Mouse (Mus musculus): ENCODE measurements around the gene Gyg.

Gene Gyg

GRCm38 (mm10) chr3:20154531-20155367 lies at the start of gene Gyg:
TSS of gene Gyg (minus strand) at chr3:20155317.
- DNase-seq (ENCODE audit: low spot score in 2 of 2): peak; percentile 45 to 62

GRCm38 (mm10) chr3:20198869-20199268 lies 43.8 kb upstream of the Gyg start:
- DNase-seq (ENCODE audit: low spot score in 2 of 2): peak; percentile 24 to 67

- no peak for DNase-seq (ENCODE audit: low spot score in 2 of 2)
Measured at GRCm38 (mm10) chr3:20197878-20198277, 42.8 kb upstream of the Gyg start.

GRCm38 (mm10) chr3:20188976-20189675 lies 34.0 kb upstream of the Gyg start:
- no peak for DNase-seq (ENCODE audit: low spot score in 2 of 2)

GRCm38 (mm10) chr3:20172394-20172793 lies 17.3 kb upstream of the Gyg start:
- no peak for DNase-seq (ENCODE audit: low spot score in 2 of 2)

- DNase-seq (ENCODE audit: low spot score in 2 of 2): no peak
Measured at GRCm38 (mm10) chr3:20167487-20167886, 12.4 kb upstream of the Gyg start.

- DNase-seq (ENCODE audit: low spot score in 2 of 2): no peak
Measured at GRCm38 (mm10) chr3:20155476-20155875, 359 bp upstream of the Gyg start.

- no peak for DNase-seq (ENCODE audit: low spot score in 2 of 2)
Measured at GRCm38 (mm10) chr3:20151651-20152050, 3.5 kb downstream of the Gyg start.

GRCm38 (mm10) chr3:20150511-20150910 lies 4.6 kb downstream of the Gyg start:
- DNase-seq (ENCODE audit: low spot score in 2 of 2): no peak

- no peak for DNase-seq (ENCODE audit: low spot score in 2 of 2)
Measured at GRCm38 (mm10) chr3:20147647-20148046, 7.5 kb downstream of the Gyg start.

- DNase-seq (ENCODE audit: low spot score in 2 of 2): no peak
Measured at GRCm38 (mm10) chr3:20146884-20147395, 8.2 kb downstream of the Gyg start.

GRCm38 (mm10) chr3:20145696-20146113 lies 9.4 kb downstream of the Gyg start:
- no peak for DNase-seq (ENCODE audit: low spot score in 2 of 2)

- DNase-seq (ENCODE audit: low spot score in 2 of 2): no peak
Measured at GRCm38 (mm10) chr3:20144401-20144800, 10.7 kb downstream of the Gyg start.

GRCm38 (mm10) chr3:20143726-20144125 lies 11.4 kb downstream of the Gyg start:
- DNase-seq (ENCODE audit: low spot score in 2 of 2): no peak

- no peak for DNase-seq (ENCODE audit: low spot score in 2 of 2)
Measured at GRCm38 (mm10) chr3:20142576-20142975, 12.5 kb downstream of the Gyg start.

- DNase-seq (ENCODE audit: low spot score in 2 of 2): no peak
Measured at GRCm38 (mm10) chr3:20142101-20142500, 13.0 kb downstream of the Gyg start.

- DNase-seq (ENCODE audit: low spot score in 2 of 2): no peak
Measured at GRCm38 (mm10) chr3:20141679-20142078, 13.4 kb downstream of the Gyg start.

- DNase-seq (ENCODE audit: low spot score in 2 of 2): no peak
Measured at GRCm38 (mm10) chr3:20141240-20141639, 13.9 kb downstream of the Gyg start.

GRCm38 (mm10) chr3:20136868-20137581 lies 18.1 kb downstream of the Gyg start:
- no peak for DNase-seq (ENCODE audit: low spot score in 2 of 2)

GRCm38 (mm10) chr3:20134545-20134944 lies 20.6 kb downstream of the Gyg start:
- DNase-seq (ENCODE audit: low spot score in 2 of 2): no peak

GRCm38 (mm10) chr3:20133745-20134144 lies 21.4 kb downstream of the Gyg start:
- no peak for DNase-seq (ENCODE audit: low spot score in 2 of 2)

- no peak for DNase-seq (ENCODE audit: low spot score in 2 of 2)
Measured at GRCm38 (mm10) chr3:20132731-20133130, 22.4 kb downstream of the Gyg start.
